Mouse (Mus musculus) adrenal gland, adult 8-10 months (tissue): ENCODE results near the gene Prom1. TPM values are rescaled to one million over a fixed set of nuclear protein-coding genes. Genes with fewer than 3 reads are reported as not detected.
A peak's percentile ranks its signal among the peaks of the same experiment; 100 is the strongest.

Experiments
- DNase-seq: peaks from one replicate; pipeline ENCODE4 v3.0.0; 2022
- total RNA-seq, 4 experiments: library from RNA; stranded (reverse); gene quantifications; 2 replicates each; pipeline ENCODE4 v1.2.4; 2022

Prom1 gene
- total RNA-seq, 4 experiments from 2014 or later: 2.1 to 5.4 (median 3.9) TPM

GRCm38 (mm10) chr5:43971156-43971555 lies 130.7 kb downstream of the Prom1 start:
- DNase-seq: no peak

GRCm38 (mm10) chr5:43970532-43970931 lies 131.3 kb downstream of the Prom1 start:
- no peak for DNase-seq

GRCm38 (mm10) chr5:43968634-43969033 lies 133.2 kb downstream of the Prom1 start:
- DNase-seq: no peak

GRCm38 (mm10) chr5:43961056-43961455 lies 140.8 kb downstream of the Prom1 start:
- DNase-seq: no peak

GRCm38 (mm10) chr5:43959884-43960440 lies 141.9 kb downstream of the Prom1 start:
- DNase-seq: no peak

- DNase-seq: no peak
Measured at GRCm38 (mm10) chr5:43953241-43953640, 148.6 kb downstream of the Prom1 start.

GRCm38 (mm10) chr5:43948748-43949275 lies 153.0 kb downstream of the Prom1 start:
- DNase-seq: peak; percentile 5

- DNase-seq: peak; percentile 14
Measured at GRCm38 (mm10) chr5:43948111-43948743, 153.6 kb downstream of the Prom1 start.

- no peak for DNase-seq
Measured at GRCm38 (mm10) chr5:43947330-43947977, 154.4 kb downstream of the Prom1 start.

Other genes starting within 250 kb of the Prom1 start
- 10 to 100 TPM; 10.0 to 18.3 (median 12.8) TPM for gene Cd38, start 233.5 kb downstream of the Prom1 start, total RNA-seq
- gene Gm7879, start 188.9 kb downstream of the Prom1 start, total RNA-seq: 10 to 100 TPM; 14.7 to 17.1 (median 15.1) TPM
- gene Fgfbp1, start 120.3 kb downstream of the Prom1 start, total RNA-seq: not detected
- 10 to 100 TPM; 42.0 to 84.9 (median 58.7) TPM for gene Tapt1, start 124.6 kb upstream of the Prom1 start, total RNA-seq